Mouse (Mus musculus) heart, adult 2 months (tissue): ENCODE measurements around the gene Uap1. TPM values are rescaled to one million over a fixed set of nuclear protein-coding genes. Genes with fewer than 3 reads are reported as not detected.

Experiments used
- DNase-seq, 2 experiments: peaks; one replicate each; pipeline ENCODE4 v3.0.0; 2021
- H3K27ac ChIP-seq: fragments of 200-600 bp; 2 replicates; pipeline ENCODE4 v1.8.1; 2022
- H3K27me3 ChIP-seq: fragments of 200-500 bp; 2 replicates; pipeline ENCODE4 v1.6.1; 2012; ENCODE audit warnings: mild to moderate bottlenecking, low read length, inconsistent platforms, mixed read lengths; ENCODE audit not compliant: control insufficient read depth, insufficient read depth
- H3K36me3 ChIP-seq: fragments of 200-500 bp; 2 replicates; pipeline ENCODE4 v1.6.1; 2012; ENCODE audit warnings: low read length, inconsistent platforms; ENCODE audit not compliant: control insufficient read depth, insufficient read depth
- H3K4me1 ChIP-seq: fragments of 200-500 bp; 2 replicates; pipeline ENCODE4 v1.6.1; 2011; ENCODE audit warnings: low read length; ENCODE audit not compliant: control insufficient read depth, insufficient read depth
- H3K4me3 ChIP-seq: fragments of 200-600 bp; 2 replicates; pipeline ENCODE4 v1.8.1; 2022
- H3K79me2 ChIP-seq: fragments of 200-500 bp; replicated peaks from 2 replicates; pipeline ENCODE4 v1.6.1; 2012; ENCODE audit warnings: mild to moderate bottlenecking, inconsistent platforms, low read length, moderate library complexity, mixed read lengths; ENCODE audit not compliant: control insufficient read depth, insufficient read depth
- H3K9ac ChIP-seq: fragments of 200-500 bp; 2 replicates; pipeline ENCODE4 v1.6.1; 2012; ENCODE audit warnings: low read depth, mild to moderate bottlenecking, control low read depth, inconsistent platforms, low read length, mixed read lengths
- CTCF ChIP-seq: fragments of 200-600 bp; IDR thresholded peaks from 2 replicates; pipeline ENCODE4 v1.8.1; 2022; ENCODE audit warnings: antibody characterized with exemption, mild to moderate bottlenecking, moderate library complexity
- EP300 ChIP-seq: fragments of 200-500 bp; IDR thresholded peaks from 2 replicates; pipeline ENCODE4 v1.6.1; 2011; ENCODE audit warnings: low read depth, low read length, control low read depth; ENCODE audit not compliant: insufficient read depth
- POLR2A ChIP-seq: fragments of 200-500 bp; IDR thresholded peaks from 2 replicates; pipeline ENCODE4 v1.6.1; 2011; ENCODE audit warnings: mild to moderate bottlenecking, low read depth, low read length, control low read depth; ENCODE audit not compliant: insufficient read depth
- WGBS: fragments of 180-500 bp; shearing (Covaris S2); methylation state at CpG from one replicate; pipeline ENCODE4 v1.1.7; 2018; 5-methylcytosine and 5-hydroxymethylcytosine counted together
- intact Hi-C: fragments of 180-260 bp; cut with DNase I; formaldehyde crosslinking; loops from one replicate; pipeline ENCODE4 v1.15.1; 2025
- polyA plus RNA-seq: library from polyadenylated mRNA; depleted of rRNA; stranded (reverse); fragments of >200 nt; gene quantifications from 2 replicates; pipeline ENCODE4 v1.2.3, GENCODE M21; 2012
- total RNA-seq, 2 experiments: library from RNA; stranded (reverse); gene quantifications; 2 replicates each; pipeline ENCODE4 v1.2.3; 2021

The Uap1 gene
- total and polyA plus RNA-seq, 3 experiments: 21.6 to 55.2 (median 51.6) TPM

DNA sequence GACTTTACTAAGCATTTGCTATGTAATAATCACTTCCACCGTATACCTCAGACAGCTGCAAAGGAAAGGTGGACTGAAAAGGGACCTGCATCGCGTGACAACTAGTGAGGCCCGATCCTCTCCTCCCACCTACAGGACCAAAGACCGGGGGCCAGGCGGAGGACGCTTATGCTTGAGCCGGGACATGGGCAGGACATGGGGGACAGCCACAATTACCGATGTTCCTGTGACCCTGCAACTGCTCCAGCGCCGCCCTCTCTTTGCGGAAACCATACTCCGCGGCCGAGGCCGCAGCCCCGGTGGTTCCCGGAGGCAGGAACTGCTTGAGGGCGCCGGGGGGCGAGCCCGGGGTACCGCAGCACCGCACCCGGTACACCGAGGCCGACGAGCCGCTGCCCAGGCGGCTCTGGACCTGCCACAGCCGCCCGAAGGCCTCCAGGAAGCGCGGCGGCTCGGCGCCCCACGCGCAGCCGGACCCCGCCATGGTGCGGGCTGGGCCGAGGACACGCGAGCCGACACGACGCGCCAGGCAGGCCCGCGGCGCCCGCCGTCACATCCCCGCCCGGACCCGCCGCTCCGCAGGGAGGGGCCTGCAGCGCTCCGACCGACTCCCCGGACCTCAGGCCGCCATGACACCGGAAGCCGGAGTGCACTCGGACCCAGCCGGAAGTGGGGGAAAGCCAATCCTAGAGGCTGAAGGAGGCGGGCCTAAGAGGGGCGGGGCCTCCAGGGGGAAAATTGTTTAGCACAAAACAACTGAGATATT is 40.2 kb upstream of the Uap1 start, which contains the start of gene Uhmk1:
TSS of gene Uhmk1 (minus strand) at position 641 of the 766 bp plus-strand sequence.
- Histone ChIP-seq H3K27ac (peak within 1 kb of the TSS; percentile 90), H3K27me3 (no peaks in the 10 kb centered on the region), H3K4me3 (peak within 1 kb of the TSS; percentile 86), H3K36me3 (no peaks in the 10 kb centered on the region), H3K4me1 (no peaks in the 10 kb centered on the region), H3K79me2 (peaks cover 3% of the 10 kb centered on the region; the same call in 1 of the 2 replicates), H3K9ac (peak within 1 kb of the TSS; percentile 93)
- intact Hi-C loops: no loop called here
- DNase-seq: peak; percentile 91 to 92
- TF ChIP-seq EP300 (no peak), POLR2A (peak; percentile 63; the same call in 1 of the 2 replicates), CTCF (no peak)
- under 1% methylated on average over 53 of the region's 70 CpGs for WGBS

DNA sequence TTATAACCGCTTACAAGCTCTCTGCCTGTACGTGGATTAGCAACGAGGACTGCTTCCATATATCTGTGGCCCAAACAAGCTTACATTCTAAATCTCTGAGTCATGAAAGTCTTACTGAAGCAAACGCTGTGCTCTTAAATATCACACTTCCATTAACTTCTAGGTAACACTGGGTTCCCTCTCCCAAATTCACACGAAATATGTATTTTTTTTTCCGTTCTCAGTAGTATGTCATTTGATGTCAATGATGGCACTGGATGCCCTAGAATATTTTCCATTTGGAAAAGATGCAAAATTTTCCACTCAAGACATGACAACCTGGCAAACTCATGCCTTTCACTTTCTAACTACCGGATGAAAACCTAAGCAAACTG is 39.6 kb upstream of the Uap1 start:
- WGBS: 13% methylated on average over 7 of the region's 7 CpGs
- intact Hi-C loops: no loop called here
- no peaks in the 10 kb centered on the region for H3K27me3 ChIP-seq
- H3K79me2 ChIP-seq: peaks cover 3% of the 10 kb centered on the region; the same call in 1 of the 2 replicates
- H3K4me3 ChIP-seq: peak overlapping the region; percentile 86
- TF ChIP-seq POLR2A (no peak), CTCF (no peak), EP300 (no peak)
- peak overlapping the region; percentile 90 for H3K27ac ChIP-seq
- peak overlapping the region; percentile 93 for H3K9ac ChIP-seq
- no peaks in the 10 kb centered on the region for H3K4me1 ChIP-seq
- DNase-seq: no peak
- no peaks in the 10 kb centered on the region for H3K36me3 ChIP-seq

DNA sequence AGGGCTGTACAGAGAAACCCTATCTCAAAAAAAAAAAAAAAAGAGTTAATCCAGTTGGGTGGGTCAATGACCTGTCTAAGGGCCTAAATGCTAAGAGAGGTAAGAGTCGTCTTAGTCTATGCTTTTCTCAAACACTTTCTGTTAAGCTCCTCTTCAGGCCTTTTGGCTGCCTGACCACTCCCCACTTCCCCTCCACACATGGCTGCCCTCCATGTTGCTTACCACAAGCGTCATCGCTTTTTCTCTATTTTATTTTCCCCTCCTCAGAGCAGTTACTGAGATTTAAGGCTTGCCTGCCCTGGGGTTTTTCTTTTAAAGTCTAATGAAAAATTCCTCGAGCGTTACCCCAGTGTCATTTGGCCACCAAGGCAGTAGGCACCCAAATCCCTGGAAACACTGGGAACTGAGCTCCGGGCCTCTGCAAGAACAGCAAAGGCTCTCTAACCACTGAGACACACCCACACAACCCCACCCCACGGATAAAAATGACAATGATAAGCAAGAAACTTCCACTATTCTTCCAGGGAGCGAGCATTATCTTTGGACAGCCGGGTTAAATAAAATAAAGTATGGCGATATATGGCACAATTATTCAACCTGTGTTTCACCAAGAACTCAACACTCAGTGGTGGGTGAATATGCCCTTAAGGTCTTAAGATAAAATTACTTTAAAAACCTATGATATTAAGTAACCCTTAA is 38.6 kb upstream of the Uap1 start:
- Histone ChIP-seq H3K36me3 (no peaks in the 10 kb centered on the region; the same call in 1 of the 2 replicates), H3K4me3 (no peak overlapping the region), H3K27me3 (no peaks in the 10 kb centered on the region), H3K9ac (no peak overlapping the region), H3K27ac (no peak overlapping the region), H3K79me2 (peaks cover 3% of the 10 kb centered on the region; the same call in 1 of the 2 replicates), H3K4me1 (no peaks in the 10 kb centered on the region)
- intact Hi-C loops: no loop called here
- DNase-seq: no peak
- 81% methylated on average over 10 of the region's 10 CpGs for WGBS
- TF ChIP-seq CTCF (no peak), EP300 (no peak), POLR2A (no peak)

DNA sequence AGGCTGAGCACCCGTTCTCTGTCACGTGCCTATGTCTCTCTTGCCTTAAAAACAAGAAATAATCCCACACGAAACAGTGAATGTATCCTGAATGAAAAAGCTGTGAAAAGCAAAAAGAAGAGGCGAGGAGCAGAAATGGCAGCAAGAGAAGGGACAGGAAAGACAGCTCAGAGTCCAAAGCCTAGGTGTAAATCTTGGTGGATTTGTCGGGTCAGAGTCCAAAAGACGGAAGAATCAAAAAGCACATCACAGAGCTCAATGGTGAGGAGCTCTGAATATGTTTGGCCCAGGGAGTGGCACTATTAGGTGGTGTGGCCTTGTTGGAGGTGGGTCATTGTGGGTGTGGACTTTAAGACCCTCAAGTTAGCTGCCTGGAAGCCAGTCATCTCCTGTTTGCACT is 31.6 kb upstream of the Uap1 start:
- Histone ChIP-seq H3K4me3 (no peak overlapping the region), H3K36me3 (peaks cover 4% of the 10 kb centered on the region), H3K9ac (no peak overlapping the region), H3K79me2 (no peaks in the 10 kb centered on the region; the same call in 1 of the 2 replicates), H3K27ac (no peak overlapping the region), H3K4me1 (no peaks in the 10 kb centered on the region), H3K27me3 (no peaks in the 10 kb centered on the region)
- WGBS: 91% methylated on average over 6 of the region's 6 CpGs
- intact Hi-C loops: no loop called here
- TF ChIP-seq POLR2A (no peak), CTCF (no peak), EP300 (no peak)
- DNase-seq: no peak

DNA sequence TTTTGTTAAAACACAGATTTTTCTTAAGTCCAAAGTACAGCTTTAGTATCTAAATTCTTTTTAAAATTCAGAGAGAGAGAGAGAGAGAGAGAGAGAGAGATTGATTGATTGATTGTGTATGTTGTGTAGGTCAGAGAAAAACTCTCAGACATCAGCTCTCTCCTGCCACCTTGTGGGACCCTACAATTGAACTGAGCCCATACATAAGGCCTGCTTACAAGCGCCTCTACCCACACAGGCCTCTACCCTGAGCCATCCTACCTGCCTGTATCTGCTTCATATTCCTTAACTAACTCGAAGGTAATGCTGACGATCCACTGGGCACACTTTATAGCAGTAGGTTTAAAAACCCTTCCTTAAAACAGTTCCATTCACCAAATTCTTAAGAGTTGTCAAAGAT is 25.6 kb upstream of the Uap1 start:
- H3K4me3 ChIP-seq: no peak overlapping the region
- no peak overlapping the region for H3K27ac ChIP-seq
- WGBS: 86% methylated on average over 3 of the region's 3 CpGs
- H3K9ac ChIP-seq: no peak overlapping the region
- no peaks in the 10 kb centered on the region for H3K4me1 ChIP-seq
- peak; percentile 13 to 48 for DNase-seq
- H3K79me2 ChIP-seq: no peaks in the 10 kb centered on the region
- H3K27me3 ChIP-seq: no peaks in the 10 kb centered on the region
- H3K36me3 ChIP-seq: peaks cover 2% of the 10 kb centered on the region
- TF ChIP-seq CTCF (peak; percentile 69), POLR2A (no peak), EP300 (no peak)
- intact Hi-C loops: no loop called here

DNA sequence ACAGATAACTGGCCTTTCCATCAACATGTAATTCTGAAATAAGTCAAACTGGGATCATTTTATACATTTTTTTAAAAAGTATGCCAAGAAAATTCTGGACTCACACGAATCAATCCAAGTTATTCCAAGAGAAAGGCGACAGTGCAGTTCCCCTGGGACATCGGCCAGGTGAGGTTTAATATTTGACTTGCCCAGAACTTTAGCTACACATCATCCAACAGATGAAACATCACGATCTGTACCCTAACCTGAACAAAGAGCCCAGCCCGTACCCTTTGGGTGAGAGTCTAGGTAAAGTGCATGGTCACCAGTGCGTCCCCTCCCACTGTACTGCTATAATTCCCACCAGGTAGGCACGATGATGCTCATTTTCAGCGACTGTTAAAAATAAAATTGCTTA is 21.5 kb upstream of the Uap1 start:
- no peaks in the 10 kb centered on the region for H3K4me1 ChIP-seq
- H3K27ac ChIP-seq: no peak overlapping the region
- no peak overlapping the region for H3K9ac ChIP-seq
- H3K4me3 ChIP-seq: no peak overlapping the region
- intact Hi-C loops: loop anchor here (5.0 kb wide), 1 partner anchor 39 kb away; no protein-coding TSS in a partner anchor
- H3K36me3 ChIP-seq: peaks cover 2% of the 10 kb centered on the region; the same call in 1 of the 2 replicates
- no peaks in the 10 kb centered on the region for H3K79me2 ChIP-seq
- TF ChIP-seq CTCF: no peak
- TF ChIP-seq EP300: no peak
- no peak for TF ChIP-seq POLR2A
- no peaks in the 10 kb centered on the region for H3K27me3 ChIP-seq
- WGBS: 95% methylated on average over 8 of the region's 8 CpGs
- no peak for DNase-seq
